Mouse (Mus musculus) thymus, postnatal 36 days (tissue): Measurements from ENCODE around the gene Nt5c3b.

ENCODE experiments used
- DNase-seq, 2 experiments: peaks; one replicate each; pipeline ENCODE4 v3.0.0; 2022; ENCODE audit warnings: mixed read lengths in 2 of 2

The Nt5c3b gene

GRCm38 (mm10) chr11:100377989-100378388 lies 63.6 kb downstream of the Nt5c3b start:
- DNase-seq: no peak

- DNase-seq: no peak
Measured at GRCm38 (mm10) chr11:100376746-100377389, 64.7 kb downstream of the Nt5c3b start.

DNA sequence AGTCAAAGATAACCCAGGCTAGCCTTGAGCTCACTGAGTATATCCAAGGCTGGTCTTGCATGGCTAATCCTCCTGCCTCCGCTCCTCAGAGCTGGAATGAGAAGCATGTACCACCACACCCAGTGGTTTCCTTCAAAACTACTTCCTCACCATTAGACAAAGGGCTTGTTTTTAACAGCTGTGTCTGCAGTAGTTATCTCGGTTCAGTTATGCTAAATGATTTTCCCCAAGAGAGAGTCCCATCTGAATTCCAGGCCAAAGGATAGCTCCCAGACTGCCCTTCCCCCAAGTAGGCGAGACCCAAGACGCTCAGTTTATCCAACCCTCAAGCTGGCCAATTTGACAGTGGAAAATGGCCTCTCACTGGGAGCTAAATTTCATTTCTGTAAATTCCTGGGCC lies 65.6 kb downstream of the Nt5c3b start:
- no peak for DNase-seq

- DNase-seq: no peak
Measured at GRCm38 (mm10) chr11:100375127-100375526, 66.5 kb downstream of the Nt5c3b start.
